Mouse (Mus musculus) Patski (cell line): ENCODE data around the gene Fbln2. TPM values are rescaled to one million over a fixed set of nuclear protein-coding genes. Genes with fewer than 3 reads are reported as not detected.

Experiments
- ATAC-seq: fragments of 100-300 bp; one replicate; pipeline ENCODE4 v1.8.0; 2021
- CTCF ChIA-PET: fragments of 350-600 bp; sonication (Branson Sonifier 250); formaldehyde crosslinking; loops from one replicate; lab custom pipeline; 2022; ENCODE audit warnings: inconsistent platforms; lab: Charles Lee
- POLR2A ChIA-PET: fragments of 350-600 bp; sonication (Branson Sonifier 250); formaldehyde crosslinking; loops from one replicate; lab custom pipeline; 2022; ENCODE audit warnings: antibody characterized with exemption, inconsistent platforms; lab: Charles Lee
- DNase-seq: peaks from one replicate; pipeline ENCODE4 v3.0.0-alpha.2; 2011; ENCODE audit warnings: low read depth, low spot score
- H3K27me3 ChIP-seq: fragments of 371-371 bp; one replicate; pipeline ENCODE4 v1.5.1; 2021
- CTCF ChIP-seq: fragments of 100-300 bp; IDR thresholded peaks from one replicate; pipeline ENCODE4 v1.5.1; 2021
- in situ Hi-C: fragments of 300-500 bp; cut with MboI; formaldehyde crosslinking; loops from 3 replicates; pipeline ENCODE4 v1.11.1; 2018; ENCODE audit warnings: low pct_unique_long_range_greater_than_20kb, mixed read lengths
- polyA plus RNA-seq: library from polyadenylated mRNA; unstranded; gene quantifications from one replicate; pipeline ENCODE4 v1.2.3, GENCODE M21; 2021

The Fbln2 gene
- polyA plus RNA-seq, 1 experiment from 2014 or later = 2.9 TPM

GRCm38 (mm10) chr6:91207491-91207890 lies 4.8 kb upstream of the Fbln2 start:
- ChIA-PET CTCF (interaction anchor here (1.5 to 2.2 kb wide), 3 partner anchors 14 to 26 kb away, joined by 3 to 6 read pairs (median 4); no protein-coding TSS in a partner anchor), POLR2A (interaction anchor here (0.7 to 1.0 kb wide), 2 partner anchors 13 to 34 kb away, joined by 3 to 5 read pairs; no protein-coding TSS in a partner anchor)
- no peak for TF ChIP-seq CTCF
- ATAC-seq = peak; percentile 15
- H3K27me3 ChIP-seq = no peaks in the 10 kb centered on the region
- in situ Hi-C loops = loop anchor here (5.0 to 25.0 kb wide), 2 partner anchors 70 to 845 kb away; partner anchors contain the start of gene Zxdc
- DNase-seq = peak; percentile 83

GRCm38 (mm10) chr6:91209780-91210179 lies 2.5 kb upstream of the Fbln2 start:
- in situ Hi-C loops = loop anchor here (5.0 to 25.0 kb wide), 2 partner anchors 68 to 847 kb away; partner anchors contain the start of gene Zxdc
- no peaks in the 10 kb centered on the region for H3K27me3 ChIP-seq
- ChIA-PET POLR2A (interaction anchor here (1.6 kb wide), 1 partner anchor 34 kb away, joined by 3 read pairs; no protein-coding TSS in a partner anchor), CTCF (no interaction called here)
- no peak for TF ChIP-seq CTCF
- DNase-seq (no peak), ATAC-seq (no peak)

GRCm38 (mm10) chr6:91210852-91211251 lies 1.4 kb upstream of the Fbln2 start:
- no peak for TF ChIP-seq CTCF
- ATAC-seq (no peak), DNase-seq (no peak)
- H3K27me3 ChIP-seq = no peaks in the 10 kb centered on the region
- in situ Hi-C loops = loop anchor here (25.0 kb wide), 1 partner anchor 849 kb away; the partner anchor contains the start of gene Zxdc
- CTCF ChIA-PET = no interaction called here
- POLR2A ChIA-PET = interaction anchor here (1.6 kb wide), 1 partner anchor 35 kb away, joined by 3 read pairs; no protein-coding TSS in a partner anchor

GRCm38 (mm10) chr6:91212571-91212970 lies 316 bp downstream of the Fbln2 start:
- no peak for DNase-seq
- in situ Hi-C loops = loop anchor here (25.0 kb wide), 1 partner anchor 850 kb away; the partner anchor contains the start of gene Zxdc
- POLR2A ChIA-PET = interaction anchor here (1.3 kb wide), 1 partner anchor 11 kb away, joined by 3 read pairs; no protein-coding TSS in a partner anchor

GRCm38 (mm10) chr6:91213287-91214218 lies 1.3 kb downstream of the Fbln2 start:
- ChIA-PET CTCF (interaction anchor here (1.8 to 2.3 kb wide), 2 partner anchors 10 to 64 kb away, joined by 5 read pairs; no protein-coding TSS in a partner anchor), POLR2A (interaction anchor here (0.6 kb wide), 1 partner anchor 206 kb away, joined by 4 read pairs; no protein-coding TSS in a partner anchor)
- in situ Hi-C loops = loop anchor here (25.0 kb wide), 1 partner anchor 851 kb away; the partner anchor contains the start of gene Zxdc
- DNase-seq (no peak), ATAC-seq (no peak)
- TF ChIP-seq CTCF = no peak
- no peaks in the 10 kb centered on the region for H3K27me3 ChIP-seq

More at GRCm38 (mm10) chr6:91212571-91212970, 316 bp downstream of the Fbln2 start:
- no peaks in the 10 kb centered on the region for H3K27me3 ChIP-seq
- TF ChIP-seq CTCF = no peak
- CTCF ChIA-PET = no interaction called here
- ATAC-seq = no peak

GRCm38 (mm10) chr6:91215454-91215853 lies 3.2 kb downstream of the Fbln2 start:
- no peaks in the 10 kb centered on the region for H3K27me3 ChIP-seq
- no peak for DNase-seq
- ATAC-seq = no peak
- TF ChIP-seq CTCF = no peak
- CTCF ChIA-PET = interaction anchor here (1.4 to 2.3 kb wide), 3 partner anchors 8 to 62 kb away, joined by 3 to 5 read pairs (median 5); no protein-coding TSS in a partner anchor
- in situ Hi-C loops = loop anchor here (25.0 kb wide), 1 partner anchor 853 kb away; the partner anchor contains the start of gene Zxdc
- POLR2A ChIA-PET = interaction anchor here (0.7 kb wide), 1 partner anchor 46 kb away, joined by 5 read pairs; no protein-coding TSS in a partner anchor

- ChIA-PET CTCF (no interaction called here), POLR2A (no interaction called here)
- in situ Hi-C loops = loop anchor here (25.0 kb wide), 1 partner anchor 856 kb away; the partner anchor contains the start of gene Zxdc
- TF ChIP-seq CTCF = no peak
- DNase-seq = no peak
- H3K27me3 ChIP-seq = no peaks in the 10 kb centered on the region
- no peak for ATAC-seq
These were observed 6.2 kb downstream of the Fbln2 start for GRCm38 (mm10) chr6:91218445-91218844.

GRCm38 (mm10) chr6:91218871-91219270 lies 6.6 kb downstream of the Fbln2 start:
- in situ Hi-C loops = loop anchor here (25.0 kb wide), 1 partner anchor 857 kb away; the partner anchor contains the start of gene Zxdc
- no peaks in the 10 kb centered on the region for H3K27me3 ChIP-seq
- DNase-seq (no peak), ATAC-seq (no peak)
- ChIA-PET POLR2A (no interaction called here), CTCF (no interaction called here)
- no peak for TF ChIP-seq CTCF

GRCm38 (mm10) chr6:91220062-91220461 lies 7.8 kb downstream of the Fbln2 start:
- CTCF ChIA-PET = no interaction called here

GRCm38 (mm10) chr6:91221094-91221493 lies 8.8 kb downstream of the Fbln2 start:
- no peak for TF ChIP-seq CTCF
- no peaks in the 10 kb centered on the region for H3K27me3 ChIP-seq
- ChIA-PET CTCF (no interaction called here), POLR2A (interaction anchor here (0.6 kb wide), 1 partner anchor 14 kb away, joined by 5 read pairs; no protein-coding TSS in a partner anchor)
- in situ Hi-C loops = loop anchor here (25.0 kb wide), 1 partner anchor 859 kb away; the partner anchor contains the start of gene Zxdc
- DNase-seq (no peak), ATAC-seq (no peak)

More at GRCm38 (mm10) chr6:91220062-91220461, 7.8 kb downstream of the Fbln2 start:
- DNase-seq = no peak
- no peak for ATAC-seq
- no peak for TF ChIP-seq CTCF
- POLR2A ChIA-PET = no interaction called here
- in situ Hi-C loops = loop anchor here (25.0 kb wide), 1 partner anchor 858 kb away; the partner anchor contains the start of gene Zxdc
- H3K27me3 ChIP-seq = no peaks in the 10 kb centered on the region
